In genomic region chr9:26998669-26999460, GRCm38 (mm10) we compare ENCODE assay signal across 8 mouse cellular contexts. TPM values are rescaled to one million over a fixed set of nuclear protein-coding genes. Genes with fewer than 3 reads are reported as not detected.
A peak's percentile ranks its signal among the peaks of the same experiment; 100 is the strongest.
DNase-seq lines count a peak whose midpoint lies in the region; TF ChIP-seq lines count a peak whose summit lies in the region.

No protein-coding gene starts in this region.

- TF ChIP-seq POLR2A in cortical plate, adult 2 months (IDR thresholded peaks at IDR 0.05; ENCODE audit: extremely low read depth, insufficient read depth, low read length), result no peak

- peak overlapping the region; percentile 98 for H3K4me3 ChIP-seq in layer of hippocampus, adult 2 months
- H3K4me3 ChIP-seq in cortical plate, adult 2 months (ENCODE audit: insufficient read depth, low read length), result peak overlapping the region; percentile 75
- peak overlapping the region; percentile 76 for H3K4me3 ChIP-seq in hindbrain, embryonic 10.5 days
- H3K4me3 ChIP-seq in megakaryocyte, embryonic 14.5 days (replicated peaks), result peak overlapping the region; percentile 99

- WGBS in hindbrain, embryonic 10.5 days, result 5% methylated on average over 29 of the region's 29 CpGs

- H3K36me3 ChIP-seq in hindbrain, embryonic 10.5 days, result peaks cover 18% of the 10 kb centered on the region
- peaks cover 12% of the 10 kb centered on the region for H3K36me3 ChIP-seq in megakaryocyte, embryonic 14.5 days (replicated peaks; ENCODE audit: low read length)

- no peak for DNase-seq in layer of hippocampus, adult 2 months (ENCODE audit: low spot score in 2 of 2)
- no peak for DNase-seq in layer of hippocampus, postnatal 36 days
- no peak for DNase-seq in hindbrain, embryonic 10.5 days (ENCODE audit: low spot score)
- DNase-seq in c-Kit-positive CD71-positive TER-119-positive erythroid progenitor cells, embryonic 14.5 days (ENCODE audit: low spot score), result no peak
- no peak for DNase-seq in urinary bladder, postnatal 36 days (ENCODE audit: low spot score in 2 of 2)
- no peak for DNase-seq in ovary, adult 18-20 months (ENCODE audit: low spot score)

- H3K27me3 ChIP-seq in hindbrain, embryonic 10.5 days (ENCODE audit: insufficient read depth, poor library complexity, severe bottlenecking), result no peaks in the 10 kb centered on the region
- H3K27me3 ChIP-seq in megakaryocyte, embryonic 14.5 days (replicated peaks), result no peaks in the 10 kb centered on the region

- no peak for TF ChIP-seq CTCF in layer of hippocampus, adult 2 months (conservative IDR thresholded peaks at IDR 0.05)
- TF ChIP-seq CTCF in cortical plate, adult 2 months (IDR thresholded peaks at IDR 0.05; ENCODE audit: extremely low read depth, insufficient read depth, low read length), result no peak

- H3K27ac ChIP-seq in layer of hippocampus, adult 2 months, result peak overlapping the region; percentile 88
- no peak overlapping the region for H3K27ac ChIP-seq in cortical plate, adult 2 months (ENCODE audit: insufficient read depth, low read length)
- peak overlapping the region; percentile 92 for H3K27ac ChIP-seq in hindbrain, embryonic 10.5 days

- peaks cover 3% of the 10 kb centered on the region; the same call in 1 of the 2 replicates for H3K4me1 ChIP-seq in cortical plate, adult 2 months (ENCODE audit: control insufficient read depth, insufficient read depth, low read length)
- H3K4me1 ChIP-seq in hindbrain, embryonic 10.5 days (replicated peaks), result peaks cover 27% of the 10 kb centered on the region
- H3K4me1 ChIP-seq in megakaryocyte, embryonic 14.5 days, result peaks cover 53% of the 10 kb centered on the region

- no peaks in the 10 kb centered on the region for H3K9me3 ChIP-seq in hindbrain, embryonic 10.5 days
- H3K9me3 ChIP-seq in megakaryocyte, embryonic 14.5 days, result no peaks in the 10 kb centered on the region

RNA-seq across cellular contexts. Expression of gene Acad8, which starts 0.5 kb away (rescaled TPM):
- 10 to 100 TPM; 37.6 to 40.7 TPM for total RNA-seq in layer of hippocampus, adult 2 months (2021)
- total RNA-seq in layer of hippocampus, postnatal 36 days (2021), result 10 to 100 TPM; 38.5 to 42.3 TPM
- polyA plus RNA-seq in cortical plate, adult 2 months (2012; rRNA removed), result 36.4 and 37.4 TPM in 2 replicates
- polyA plus RNA-seq in hindbrain, embryonic 10.5 days (2016; fragmentation: Nextera tagmentation; extraction: Ambion mirVana), result 38.6 and 42.3 TPM in 2 replicates
- 0.68 TPM in 1 of 2 replicates, not detected in the other for polyA plus RNA-seq in megakaryocyte, embryonic 14.5 days (2012; ENCODE audit: insufficient read depth, low replicate concordance)

RNA-seq across cellular contexts. Expression of gene Thyn1, which starts 0.6 kb away (rescaled TPM):
- total RNA-seq in layer of hippocampus, adult 2 months (2021), result 100 to 1,000 TPM in 1 of 2 experiments, 10 to 100 TPM in 1; 98.7 to 107 TPM
- total RNA-seq in layer of hippocampus, postnatal 36 days (2021), result 100 to 1,000 TPM; 107 to 109 TPM
- polyA plus RNA-seq in cortical plate, adult 2 months (2012; rRNA removed), result 64.2 and 78.1 TPM in 2 replicates
- polyA plus RNA-seq in hindbrain, embryonic 10.5 days (2016; fragmentation: Nextera tagmentation; extraction: Ambion mirVana), result 167 and 171 TPM in 2 replicates
- 2.5 and 6.9 TPM in 2 replicates for polyA plus RNA-seq in megakaryocyte, embryonic 14.5 days (2012; ENCODE audit: insufficient read depth, low replicate concordance)

RNA-seq across cellular contexts. Expression of gene Vps26b, which starts 31.0 kb away (rescaled TPM):
- 100 to 1,000 TPM; 106 to 111 TPM for total RNA-seq in layer of hippocampus, adult 2 months (2021)
- total RNA-seq in layer of hippocampus, postnatal 36 days (2021), result 100 to 1,000 TPM; 109 to 111 TPM
- polyA plus RNA-seq in cortical plate, adult 2 months (2012; rRNA removed), result 73.3 and 79.4 TPM in 2 replicates
- polyA plus RNA-seq in hindbrain, embryonic 10.5 days (2016; fragmentation: Nextera tagmentation; extraction: Ambion mirVana), result 39.5 and 44.4 TPM in 2 replicates
- polyA plus RNA-seq in megakaryocyte, embryonic 14.5 days (2012; ENCODE audit: insufficient read depth, low replicate concordance), result 21.3 and 26.1 TPM in 2 replicates

RNA-seq across cellular contexts. Expression of gene Ncapd3, which starts 31.1 kb away (rescaled TPM):
- total RNA-seq in layer of hippocampus, adult 2 months (2021), result 10 to 100 TPM; 18.8 to 19.6 TPM
- 10 to 100 TPM; 17.7 to 19.8 TPM for total RNA-seq in layer of hippocampus, postnatal 36 days (2021)
- polyA plus RNA-seq in cortical plate, adult 2 months (2012; rRNA removed), result 35.1 and 35.2 TPM in 2 replicates
- polyA plus RNA-seq in hindbrain, embryonic 10.5 days (2016; fragmentation: Nextera tagmentation; extraction: Ambion mirVana), result 28.8 and 36.5 TPM in 2 replicates
- polyA plus RNA-seq in megakaryocyte, embryonic 14.5 days (2012; ENCODE audit: insufficient read depth, low replicate concordance), result 0.53 and 0.97 TPM in 2 replicates

Comparison
In these comparisons a context has a peak if more than half of its experiments do, and no peak if none do; other contexts are left out.
1. RNA of gene Acad8, which starts 0.5 kb away (polyA plus RNA-seq): 38.6 to 42.3 TPM in hindbrain, embryonic 10.5 days and 36.4 to 37.4 TPM in cortical plate, adult 2 months; 0.68 TPM in megakaryocyte, embryonic 14.5 days; every median in the first group is over 10 times any median in the second.
2. Peak in every context shown above with its lines, with median percentiles within 50 percentile points of each other: H3K4me3 ChIP-seq.